Mouse (Mus musculus): ENCODE measurements at regions not wholly inside any gene's neighbourhood (a gene's known extent, or its start where the extent isn't known, plus 50 kb on each side); places are given as distances from the start of the nearest gene placed in this dataset.
A peak's percentile ranks its signal among the peaks of the same experiment; 100 is the strongest.
"Not testable (repeated sequence)": the region's sequence is repeated elsewhere in the genome, so short reads cannot be mapped to it uniquely, and the experiment has no call there.

DNA sequence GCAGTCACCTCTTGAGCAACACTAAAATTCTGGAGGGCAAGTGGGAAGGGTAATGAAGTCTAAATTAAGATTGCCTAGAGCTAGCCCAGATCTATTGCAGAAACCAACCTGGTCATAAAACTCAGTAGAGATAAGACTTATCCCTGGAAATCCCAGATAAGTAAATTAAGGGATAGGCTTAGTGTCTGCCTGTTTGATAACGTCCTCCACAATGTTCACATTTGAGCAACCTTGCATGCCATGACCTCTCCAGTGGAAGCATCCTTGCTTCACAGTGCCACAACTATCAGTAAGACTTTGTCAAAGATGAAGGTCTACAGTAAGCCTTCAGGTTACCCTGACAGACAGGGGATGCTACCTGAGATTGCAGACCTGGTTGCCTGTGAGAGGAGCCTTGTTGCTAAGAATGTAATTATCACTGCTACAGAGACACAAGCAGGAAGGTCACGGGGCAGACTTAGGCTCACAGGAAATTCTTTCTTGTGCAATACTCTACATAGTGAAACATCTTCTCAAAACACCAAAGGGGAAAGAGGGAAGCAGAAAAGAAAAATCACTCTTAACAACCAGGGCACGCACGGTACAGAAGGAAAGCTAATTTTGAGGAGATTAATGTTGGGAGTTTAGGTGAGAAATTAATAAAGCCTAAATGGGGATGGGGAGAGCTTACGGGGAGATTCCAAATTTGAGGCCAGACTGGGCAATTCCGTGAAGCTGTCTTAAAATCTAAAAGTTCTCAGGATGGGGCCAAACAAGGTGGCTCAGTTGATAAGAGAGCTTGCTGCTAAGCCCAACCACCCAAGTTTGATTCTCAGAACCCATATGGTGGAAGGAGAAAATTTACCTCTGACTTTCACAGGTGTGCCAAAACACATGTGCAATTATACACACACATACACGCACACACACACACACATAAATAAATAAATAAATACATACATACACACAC, 56.9 kb upstream of the Prdm9 start:
- no peak for DNase-seq (ENCODE audit: low spot score in 2 of 2)

DNA sequence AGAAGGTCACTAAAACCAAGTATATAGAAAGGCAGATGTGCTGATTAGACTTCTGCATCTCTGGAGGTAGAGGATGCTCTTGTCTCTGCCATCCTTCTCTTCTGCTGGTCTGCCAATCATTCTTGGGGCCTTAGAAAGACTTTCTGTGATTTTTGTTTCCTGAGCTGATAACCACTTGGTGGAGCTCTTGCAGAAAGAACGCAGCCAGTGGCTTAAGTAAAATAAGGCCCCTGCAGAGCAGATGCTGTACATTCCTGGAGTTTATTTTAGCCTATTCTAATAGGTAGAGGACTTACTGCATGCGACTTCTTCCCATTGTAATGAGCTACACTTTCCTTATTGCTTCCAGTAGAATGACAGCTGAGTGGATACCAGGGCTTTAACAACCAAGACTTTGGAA, 58.8 kb upstream of the Prdm9 start:
- DNase-seq (ENCODE audit: low spot score in 2 of 2), result peak in 1 of 2 experiments; percentile 7

DNA sequence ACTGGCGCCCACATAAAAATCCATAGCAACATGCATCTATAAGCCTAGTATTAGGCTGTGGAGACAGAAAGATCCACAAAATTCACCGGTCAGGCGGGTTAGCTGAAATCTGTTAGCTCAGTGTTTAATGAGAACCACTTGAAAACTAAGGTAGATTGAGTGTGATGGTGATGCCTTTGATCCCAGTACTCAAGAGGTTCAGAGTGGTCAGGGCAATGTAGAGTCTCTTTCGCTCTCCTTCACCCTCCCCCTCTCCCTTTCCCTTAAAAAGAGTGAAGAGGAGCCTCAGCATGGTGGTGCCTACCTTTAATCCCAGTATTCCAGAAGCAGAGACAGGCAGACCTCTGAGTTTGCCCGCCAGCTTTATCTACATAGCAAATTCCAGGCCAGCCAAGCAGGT, 66.6 kb upstream of the Prdm9 start:
- no peak for DNase-seq (ENCODE audit: low spot score in 2 of 2)

DNA sequence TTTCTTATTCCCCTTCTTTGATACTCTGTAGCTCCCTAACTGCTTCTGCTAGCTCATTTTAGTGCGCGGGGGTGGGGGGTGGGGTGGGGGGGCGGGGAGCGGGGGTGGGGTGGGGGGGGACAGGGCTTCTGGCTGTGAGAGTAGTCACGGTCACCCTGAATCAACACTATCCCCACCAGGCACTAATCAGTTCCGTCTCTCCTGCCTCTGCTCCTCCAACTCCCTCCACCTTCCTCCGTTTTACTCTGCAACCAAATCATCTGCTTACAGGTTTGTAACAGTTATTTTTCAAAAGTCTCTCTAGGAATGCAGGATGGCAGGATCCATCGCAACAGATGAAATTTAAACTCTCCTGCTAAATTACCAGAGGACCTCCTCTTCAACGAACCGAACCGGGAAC, 67.5 kb upstream of the Prdm9 start:
- DNase-seq (ENCODE audit: low spot score in 2 of 2), result no peak

DNA sequence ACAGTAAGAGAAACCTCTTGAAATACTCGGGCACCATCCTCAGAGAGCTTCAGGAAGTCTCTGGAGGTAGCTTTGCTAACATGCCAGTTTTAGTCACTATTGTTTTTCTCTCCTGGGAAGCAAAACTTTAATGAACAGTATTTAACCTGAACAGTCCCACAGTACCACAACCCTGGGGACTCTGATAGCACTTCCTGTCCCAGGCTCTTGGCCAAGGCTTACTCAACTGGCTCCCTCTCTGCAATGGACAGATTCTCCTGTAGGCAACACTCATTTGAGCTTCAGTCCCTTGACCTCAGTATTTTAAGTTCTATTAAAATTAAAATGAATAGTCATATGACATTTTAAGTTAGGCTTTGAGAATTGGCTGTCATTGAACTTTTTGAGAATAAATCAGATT, 67.9 kb upstream of the Prdm9 start:
- no peak for DNase-seq (ENCODE audit: low spot score in 2 of 2)

DNA sequence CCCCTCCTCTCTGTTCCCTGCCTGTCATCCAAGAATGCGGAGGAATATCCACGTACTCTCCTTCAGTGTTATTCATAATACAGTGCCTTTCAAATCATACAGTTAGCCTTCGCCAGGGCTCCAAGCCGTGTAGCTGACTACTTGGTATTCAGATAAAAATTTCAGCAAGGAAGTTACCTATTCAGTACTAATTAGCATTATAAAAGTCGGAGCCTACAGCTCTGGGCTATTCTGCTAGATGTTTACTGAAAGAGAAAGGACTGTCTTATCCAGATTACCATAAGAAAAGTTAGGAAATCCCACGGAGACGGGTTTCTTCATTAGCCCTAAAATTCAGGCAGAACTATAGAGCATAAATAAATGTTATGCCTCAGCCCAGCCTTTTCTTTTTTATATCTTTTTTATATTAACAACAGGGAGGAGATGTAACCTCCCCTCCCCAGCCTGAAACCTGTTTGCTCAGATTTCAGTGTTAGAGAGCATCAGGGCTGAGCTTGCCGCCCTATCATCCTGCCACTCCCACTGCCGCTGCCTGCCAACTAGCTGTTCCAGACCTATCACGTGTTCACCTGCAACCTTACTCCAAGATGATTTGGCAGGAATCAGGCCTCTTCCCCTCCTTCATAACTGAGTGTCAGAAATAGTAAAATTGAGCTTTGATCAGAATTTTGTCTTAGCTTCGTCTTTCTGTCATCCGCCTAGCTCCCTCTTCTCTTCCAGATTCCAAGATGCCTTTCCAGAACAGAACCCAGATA, 65.5 kb upstream of the Chd1 start:
- not testable (repeated sequence) for DNase-seq (ENCODE audit: low spot score in 2 of 2)

DNA sequence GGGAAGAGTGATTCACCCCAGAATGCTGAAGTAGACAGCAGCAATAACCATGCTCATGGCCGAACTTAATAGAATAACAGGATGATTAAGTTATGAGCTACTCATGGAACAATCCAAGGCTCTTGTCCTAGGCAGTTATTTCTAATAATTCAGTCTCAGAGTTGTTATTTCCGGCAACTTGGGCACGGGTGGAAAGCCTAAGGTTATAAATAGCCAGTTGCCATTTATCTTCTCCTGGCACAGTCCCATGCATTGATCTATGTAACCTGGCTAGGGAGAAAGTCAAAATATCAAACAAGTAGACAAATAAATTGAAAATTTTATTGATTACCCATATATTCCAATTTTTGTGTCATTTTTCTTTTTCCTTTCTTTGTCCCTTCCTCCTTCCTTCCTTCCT, 64.0 kb upstream of the Chd1 start:
- no peak for DNase-seq (ENCODE audit: low spot score in 2 of 2)

DNA sequence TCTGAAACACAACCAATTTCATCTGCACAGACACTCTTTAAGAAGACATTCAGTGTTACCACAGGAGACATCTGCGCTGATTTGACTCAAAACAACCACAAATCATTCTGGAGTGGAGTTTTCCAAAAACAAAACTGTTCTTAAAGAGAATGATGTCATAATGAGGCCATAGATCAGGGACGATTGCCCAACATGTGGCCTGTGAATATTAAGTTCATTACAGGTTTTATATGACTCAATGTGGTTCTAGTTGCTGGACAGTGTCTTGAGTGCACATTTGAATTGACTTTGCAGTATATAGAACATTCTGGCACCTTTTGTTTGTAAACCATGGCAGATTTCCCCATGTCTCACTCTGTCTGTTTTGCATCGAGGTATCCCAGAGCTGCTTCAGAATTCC, 63.0 kb upstream of the Chd1 start:
- DNase-seq (ENCODE audit: low spot score in 2 of 2), result no peak

DNA sequence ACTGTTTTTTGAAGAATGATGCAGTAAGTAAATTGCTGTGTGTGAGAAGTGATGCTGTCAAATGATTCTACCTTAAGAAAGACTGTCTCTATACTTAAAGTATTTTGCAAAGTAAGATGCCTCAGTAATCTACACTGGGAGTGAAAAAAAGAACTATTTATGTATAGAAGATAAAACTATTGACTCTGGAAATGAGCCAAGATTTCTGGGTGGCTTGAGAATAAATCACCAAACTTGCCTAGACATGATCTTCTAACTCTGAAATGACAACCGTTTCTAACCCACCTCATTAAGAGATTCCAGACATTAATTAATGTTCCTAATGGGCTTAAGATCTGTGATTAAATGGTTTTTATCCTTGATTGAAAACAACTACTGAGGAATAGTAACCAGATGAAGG, 58.0 kb upstream of the Chd1 start:
- no peak for DNase-seq (ENCODE audit: low spot score in 2 of 2)

DNA sequence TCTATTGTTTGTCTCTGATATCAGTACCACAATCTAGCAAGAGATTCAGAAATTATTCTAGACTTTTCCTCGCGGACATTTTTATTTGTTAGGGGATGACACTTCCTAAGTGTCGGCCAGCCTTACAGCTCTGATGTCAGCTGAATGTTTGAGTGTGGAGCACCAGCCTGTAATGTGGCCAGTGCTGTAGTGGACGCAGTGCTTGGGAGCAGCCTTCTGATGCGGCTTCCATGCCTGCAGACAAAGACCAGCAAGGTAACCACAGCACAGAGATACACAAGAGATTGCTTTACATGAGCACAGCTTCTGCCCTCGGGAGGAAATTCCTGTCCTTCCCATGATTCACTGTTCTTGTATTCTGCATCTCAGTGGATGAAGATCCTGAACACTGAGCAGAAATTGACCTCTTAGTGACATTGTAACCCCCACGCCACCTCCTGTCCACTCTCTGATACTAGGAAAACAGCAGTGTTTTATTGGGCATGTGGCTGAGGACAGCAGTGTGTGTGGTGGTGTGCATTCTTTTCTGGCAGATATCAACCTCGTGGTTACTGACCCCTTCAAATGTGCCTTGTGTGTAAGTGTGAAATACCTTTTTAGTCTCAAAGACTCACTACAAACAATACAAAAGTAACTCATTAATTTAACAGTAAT, 54.6 kb upstream of the Chd1 start:
- DNase-seq (ENCODE audit: low spot score in 2 of 2), result no peak

DNA sequence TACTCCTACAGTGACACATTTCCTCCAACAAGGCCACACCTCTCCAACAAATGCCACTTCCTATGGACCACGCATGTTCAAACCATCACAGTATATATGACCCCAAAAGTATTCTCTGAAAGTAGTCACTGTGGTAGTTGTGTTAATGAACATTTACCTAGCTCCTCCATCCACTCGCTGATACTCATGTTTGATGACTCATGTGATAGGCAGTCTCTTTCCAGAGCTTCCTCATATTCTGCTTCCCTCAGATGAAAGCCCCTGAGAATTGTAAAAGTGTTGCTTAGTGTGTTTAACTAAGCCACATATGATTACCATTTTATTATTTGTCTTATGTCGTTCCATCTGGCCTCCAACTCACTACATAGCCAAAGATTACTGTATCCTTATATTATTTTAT, 52.9 kb upstream of the Chd1 start:
- DNase-seq (ENCODE audit: low spot score in 2 of 2), result no peak

All from frontal cortex, postnatal 10 days (tissue).